Mouse (Mus musculus): ENCODE data around the gene Il5ra.

The Il5ra gene

GRCm38 (mm10) chr6:106750291-106750690 is 1.5 kb upstream of the Il5ra start:
- no peak for TF ChIP-seq GATA4 (IDR thresholded peaks at IDR 0.05; ENCODE audit: insufficient replicate concordance, low read length)

- TF ChIP-seq GATA4 (IDR thresholded peaks at IDR 0.05; ENCODE audit: insufficient replicate concordance, low read length): no peak
Observed at GRCm38 (mm10) chr6:106747804-106748203, 1.0 kb downstream of the Il5ra start.

- no peak for TF ChIP-seq GATA4 (IDR thresholded peaks at IDR 0.05; ENCODE audit: insufficient replicate concordance, low read length)
Observed at GRCm38 (mm10) chr6:106747251-106747650, 1.6 kb downstream of the Il5ra start.

- no peak for TF ChIP-seq GATA4 (IDR thresholded peaks at IDR 0.05; ENCODE audit: insufficient replicate concordance, low read length)
Observed at GRCm38 (mm10) chr6:106745673-106746394, 3.0 kb downstream of the Il5ra start.

GRCm38 (mm10) chr6:106743556-106744233 is 5.1 kb downstream of the Il5ra start:
- TF ChIP-seq GATA4 (IDR thresholded peaks at IDR 0.05; ENCODE audit: insufficient replicate concordance, low read length): no peak

- TF ChIP-seq GATA4 (IDR thresholded peaks at IDR 0.05; ENCODE audit: insufficient replicate concordance, low read length): no peak
Observed at GRCm38 (mm10) chr6:106740244-106740825, 8.5 kb downstream of the Il5ra start.

- TF ChIP-seq GATA4 (IDR thresholded peaks at IDR 0.05; ENCODE audit: insufficient replicate concordance, low read length): no peak
Observed at GRCm38 (mm10) chr6:106738229-106738628, 10.6 kb downstream of the Il5ra start.

GRCm38 (mm10) chr6:106732563-106732962 is 16.3 kb downstream of the Il5ra start:
- no peak for TF ChIP-seq GATA4 (IDR thresholded peaks at IDR 0.05; ENCODE audit: insufficient replicate concordance, low read length)

GRCm38 (mm10) chr6:106729682-106730314 is 19.0 kb downstream of the Il5ra start:
- no peak for TF ChIP-seq GATA4 (IDR thresholded peaks at IDR 0.05; ENCODE audit: insufficient replicate concordance, low read length)

GRCm38 (mm10) chr6:106727703-106728102 is 21.1 kb downstream of the Il5ra start:
- TF ChIP-seq GATA4 (IDR thresholded peaks at IDR 0.05; ENCODE audit: insufficient replicate concordance, low read length): no peak

- no peak for TF ChIP-seq GATA4 (IDR thresholded peaks at IDR 0.05; ENCODE audit: insufficient replicate concordance, low read length)
Observed at GRCm38 (mm10) chr6:106726078-106726477, 22.8 kb downstream of the Il5ra start.

GRCm38 (mm10) chr6:106725642-106726041 is 23.2 kb downstream of the Il5ra start:
- no peak for TF ChIP-seq GATA4 (IDR thresholded peaks at IDR 0.05; ENCODE audit: insufficient replicate concordance, low read length)

- TF ChIP-seq GATA4 (IDR thresholded peaks at IDR 0.05; ENCODE audit: insufficient replicate concordance, low read length): no peak
Observed at GRCm38 (mm10) chr6:106705506-106706035, 43.3 kb downstream of the Il5ra start.

GRCm38 (mm10) chr6:106701931-106702330 is 46.9 kb downstream of the Il5ra start:
- TF ChIP-seq GATA4 (IDR thresholded peaks at IDR 0.05; ENCODE audit: insufficient replicate concordance, low read length): no peak

GRCm38 (mm10) chr6:106675581-106675980 is 73.3 kb downstream of the Il5ra start:
- TF ChIP-seq GATA4 (IDR thresholded peaks at IDR 0.05; ENCODE audit: insufficient replicate concordance, low read length): no peak
